Mouse (Mus musculus) MEL (cell line): Measurements from ENCODE around the gene Iqcj. TPM values are rescaled to one million over a fixed set of nuclear protein-coding genes. Genes with fewer than 3 reads are reported as not detected.

Experiments used
- DNase-seq: peaks from one replicate; pipeline ENCODE4 v3.0.0; 2011; ENCODE audit warnings: low read depth, low spot score
- H3K27ac ChIP-seq: 2 replicates; pipeline ENCODE4 v1.5.1; 2012; ENCODE audit warnings: low read depth, mild to moderate bottlenecking, control low read depth, low read length, moderate library complexity; ENCODE audit not compliant: control insufficient read depth
- H3K27me3 ChIP-seq, 2 experiments: fragments of 150-350 bp in 1 of 2; sonication (generic) in 1 of 2; 2 replicates each; pipeline ENCODE4 v1.6.1; 2012; ENCODE audit warnings: low read length in 2 of 2, mild to moderate bottlenecking in 2 of 2, improper control_type of control experiment in 1 of 2, moderate library complexity in 1 of 2; ENCODE audit not compliant: insufficient read depth in 2 of 2, control insufficient read depth in 1 of 2
- H3K36me3 ChIP-seq, 2 experiments: 2 replicates each; pipeline ENCODE4 v1.6.1; 2012 to 2014; ENCODE audit warnings: low read length in 2 of 2, improper control_type of control experiment in 1 of 2, inconsistent platforms in 1 of 2, mild to moderate bottlenecking in 1 of 2; ENCODE audit not compliant: insufficient read depth in 2 of 2, control insufficient read depth in 1 of 2
- H3K4me1 ChIP-seq, 2 experiments: fragments of 150-350 bp in 1 of 2; sonication (generic) in 1 of 2; 2 replicates each; pipeline ENCODE4 v1.6.1; 2012; ENCODE audit warnings: low read length in 2 of 2, improper control_type of control experiment in 1 of 2, mild to moderate bottlenecking in 1 of 2; ENCODE audit not compliant: insufficient read depth in 2 of 2, control insufficient read depth in 1 of 2
- H3K4me3 ChIP-seq, 2 experiments: fragments of 150-350 bp in 1 of 2; sonication (generic) in 1 of 2; 2 replicates each; pipeline ENCODE4 v1.5.1; 2012; ENCODE audit warnings: low read depth in 2 of 2, low read length in 2 of 2, mild to moderate bottlenecking in 2 of 2, moderate library complexity in 2 of 2, control low read depth in 1 of 2, improper control_type of control experiment in 1 of 2; ENCODE audit not compliant: control insufficient read depth in 1 of 2, insufficient read depth in 1 of 2
- H3K79me2 ChIP-seq: 2 replicates; pipeline ENCODE4 v1.6.1; 2012; ENCODE audit warnings: mild to moderate bottlenecking, low read length, moderate library complexity; ENCODE audit not compliant: control insufficient read depth, poor library complexity, insufficient read depth
- H3K9ac ChIP-seq: 2 replicates; pipeline ENCODE4 v1.6.1; 2012; ENCODE audit warnings: low read depth, mild to moderate bottlenecking, control low read depth, low read length, moderate library complexity; ENCODE audit not compliant: control insufficient read depth, poor library complexity, severe bottlenecking
- H3K9me3 ChIP-seq: fragments of 150-350 bp; sonication (generic); replicated peaks from 2 replicates; pipeline ENCODE4 v1.6.1; 2012; ENCODE audit warnings: mild to moderate bottlenecking, low read length, improper control_type of control experiment, moderate library complexity; ENCODE audit not compliant: insufficient read depth
- CHD1 ChIP-seq: IDR thresholded peaks from 2 replicates; pipeline ENCODE4 v1.6.1; 2012; ENCODE audit warnings: low read depth, mild to moderate bottlenecking, inconsistent platforms, low read length, improper control_type of control experiment
- CTCF ChIP-seq, 3 experiments: IDR thresholded peaks in 2 of 3; conservative IDR thresholded peaks in 1 of 3; 2 replicates each; pipeline ENCODE4 v1.5.1; 2011 to 2012; ENCODE audit warnings: low read length in 3 of 3, low read depth in 2 of 3, mild to moderate bottlenecking in 2 of 3, improper control_type of control experiment in 1 of 3, inconsistent platforms in 1 of 3, mixed read lengths in 1 of 3, moderate library complexity in 1 of 3; ENCODE audit not compliant: control insufficient read depth in 1 of 3, insufficient read depth in 1 of 3, poor library complexity in 1 of 3, severe bottlenecking in 1 of 3
- ELF1 ChIP-seq: IDR thresholded peaks from 2 replicates; pipeline ENCODE4 v1.6.1; 2014; ENCODE audit warnings: low read depth, mild to moderate bottlenecking, inconsistent platforms, low read length, improper control_type of control experiment, moderate library complexity
- EP300 ChIP-seq, 2 experiments: IDR thresholded peaks; 2 replicates each; pipeline ENCODE4 v1.6.1; 2011; ENCODE audit warnings: improper control_type of control experiment in 2 of 2, low read length in 2 of 2, low read depth in 1 of 2, mild to moderate bottlenecking in 1 of 2
- HCFC1 ChIP-seq: IDR thresholded peaks from 2 replicates; pipeline ENCODE4 v1.6.1; 2012; ENCODE audit warnings: low read depth, mild to moderate bottlenecking, inconsistent platforms, low read length, improper control_type of control experiment, moderate library complexity
- KAT2A ChIP-seq: conservative IDR thresholded peaks from 2 replicates; pipeline ENCODE4 v1.6.1; 2012; ENCODE audit warnings: low read depth, low read length, improper control_type of control experiment, inconsistent platforms
- MAFK ChIP-seq: IDR thresholded peaks from 2 replicates; pipeline ENCODE4 v1.6.1; 2011; ENCODE audit warnings: low read depth, mild to moderate bottlenecking, low read length, improper control_type of control experiment, borderline replicate concordance
- MAX ChIP-seq: IDR thresholded peaks from 2 replicates; pipeline ENCODE4 v1.6.1; 2011; ENCODE audit warnings: low read length, improper control_type of control experiment
- MAZ ChIP-seq: IDR thresholded peaks from 2 replicates; pipeline ENCODE4 v1.6.1; 2012; ENCODE audit warnings: low read depth, mild to moderate bottlenecking, inconsistent platforms, low read length, improper control_type of control experiment
- MYC ChIP-seq: IDR thresholded peaks from 2 replicates; pipeline ENCODE4 v1.6.1; 2011; ENCODE audit warnings: low read depth, mild to moderate bottlenecking, low read length, improper control_type of control experiment, moderate library complexity
- NRF1 ChIP-seq: IDR thresholded peaks from 2 replicates; pipeline ENCODE4 v1.6.1; 2014; ENCODE audit warnings: low read depth, mild to moderate bottlenecking, inconsistent platforms, low read length, improper control_type of control experiment, moderate library complexity; ENCODE audit not compliant: poor library complexity, insufficient read depth, severe bottlenecking
- POLR2A ChIP-seq, 2 experiments: IDR thresholded peaks; 2 replicates each; pipeline ENCODE4 v1.6.1; 2011 to 2012; ENCODE audit warnings: low read length in 2 of 2, mild to moderate bottlenecking in 2 of 2, control low read depth in 1 of 2, improper control_type of control experiment in 1 of 2, low read depth in 1 of 2, moderate library complexity in 1 of 2; ENCODE audit not compliant: control insufficient read depth in 1 of 2, insufficient read depth in 1 of 2, poor library complexity in 1 of 2
- POLR2AphosphoS5 ChIP-seq: IDR thresholded peaks from 2 replicates; pipeline ENCODE4 v1.6.1; 2012; ENCODE audit warnings: low read depth, borderline replicate concordance, mild to moderate bottlenecking, inconsistent platforms, low read length, moderate library complexity, mixed read lengths
- RCOR1 ChIP-seq: IDR thresholded peaks from 2 replicates; pipeline ENCODE4 v1.6.1; 2012; ENCODE audit warnings: low read depth, mild to moderate bottlenecking, inconsistent platforms, low read length, improper control_type of control experiment
- UBTF ChIP-seq: IDR thresholded peaks from 2 replicates; pipeline ENCODE4 v1.6.1; 2012; ENCODE audit warnings: low read depth, mild to moderate bottlenecking, inconsistent platforms, low read length, improper control_type of control experiment, moderate library complexity, borderline replicate concordance; ENCODE audit not compliant: insufficient read depth
- USF2 ChIP-seq, 2 experiments: IDR thresholded peaks; 2 replicates each; pipeline ENCODE4 v1.6.1; 2011 to 2012; ENCODE audit warnings: improper control_type of control experiment in 2 of 2, low read length in 2 of 2, borderline replicate concordance in 1 of 2, inconsistent platforms in 1 of 2, low read depth in 1 of 2, mild to moderate bottlenecking in 1 of 2; ENCODE audit not compliant: insufficient read depth in 1 of 2
- ZKSCAN1 ChIP-seq: IDR thresholded peaks from 2 replicates; pipeline ENCODE4 v1.6.1; 2012; ENCODE audit warnings: low read depth, mild to moderate bottlenecking, inconsistent platforms, low read length, improper control_type of control experiment, moderate library complexity
- ZMIZ1 ChIP-seq: IDR thresholded peaks from 2 replicates; pipeline ENCODE4 v1.6.1; 2012; ENCODE audit warnings: low read depth, mild to moderate bottlenecking, inconsistent platforms, low read length, improper control_type of control experiment, moderate library complexity
- polyA plus RNA-seq, 2 experiments: library from polyadenylated mRNA; stranded (reverse) in 1 of 2; unstranded in 1 of 2; fragments of >175 nt in 1 of 2; fragments of >200 nt in 1 of 2; gene quantifications; 2 replicates each; pipeline versions ENCODE4 v1.2.1 to v1.2.4; 2012; ENCODE audit warnings: low replicate concordance in 2 of 2, low read depth in 1 of 2; ENCODE audit not compliant: insufficient read length in 2 of 2, insufficient read depth in 1 of 2, missing spikeins in 1 of 2
- total RNA-seq: library from RNA; depleted of rRNA; stranded (reverse); fragments of 300-350 nt; gene quantifications from 2 replicates; pipeline ENCODE4 v1.2.3, GENCODE M21; 2012

Iqcj gene
- total and polyA plus RNA-seq, 3 experiments = not detected

DNA sequence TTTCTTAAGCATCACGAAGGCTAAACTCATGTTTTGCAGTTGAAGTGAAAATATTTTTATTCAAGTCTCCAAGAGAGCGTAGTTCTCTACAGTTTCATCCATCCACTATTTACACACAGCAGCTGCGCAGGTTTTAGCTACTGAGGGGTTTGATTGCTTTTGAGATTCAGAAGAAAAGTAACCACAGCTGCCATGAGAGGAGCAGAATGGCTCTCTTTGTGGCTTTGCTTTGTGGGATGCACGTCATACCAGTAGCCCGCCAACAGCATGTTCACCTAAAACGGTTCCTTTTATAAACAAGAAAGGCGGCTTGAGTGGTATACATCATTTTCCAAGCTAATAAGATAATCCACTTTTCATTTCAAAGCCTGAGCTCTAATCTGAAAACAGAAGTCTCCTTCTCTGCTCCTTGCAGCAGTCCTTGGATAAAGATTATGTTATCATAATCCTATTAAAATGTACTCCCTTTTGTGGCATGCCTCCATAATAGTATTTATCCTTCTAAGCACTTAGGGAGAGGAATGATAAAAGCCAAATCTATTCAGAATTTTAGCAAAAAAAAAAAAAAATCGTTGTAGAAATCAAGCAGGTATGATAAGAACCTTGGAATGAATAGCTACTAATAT, 26.7 kb downstream of the Iqcj start:
- no peaks in the 10 kb centered on the region for H3K27me3 ChIP-seq
- H3K9ac ChIP-seq = no peak overlapping the region
- H3K79me2 ChIP-seq = no peaks in the 10 kb centered on the region
- TF ChIP-seq ELF1 (no peak), HCFC1 (no peak), ZKSCAN1 (no peak), POLR2A (IDR thresholded peaks at IDR 0.05; ENCODE audit: control insufficient read depth in 1 of 2, insufficient read depth in 1 of 2, low read depth in 1 of 2, low read length in 2 of 2, poor library complexity in 1 of 2) (no peak), MYC (no peak), ZMIZ1 (no peak), RCOR1 (no peak), UBTF (no peak), CHD1 (no peak), POLR2AphosphoS5 (no peak), MAFK (no peak)
- no peak for DNase-seq
- no peak overlapping the region for H3K27ac ChIP-seq
- no peaks in the 10 kb centered on the region for H3K36me3 ChIP-seq
- no peak overlapping the region for H3K4me3 ChIP-seq
- no peaks in the 10 kb centered on the region for H3K9me3 ChIP-seq
- H3K4me1 ChIP-seq = no peaks in the 10 kb centered on the region

GRCm38 (mm10) chr3:67923095-67923494, 31.1 kb downstream of the Iqcj start:
- no peaks in the 10 kb centered on the region for H3K79me2 ChIP-seq
- TF ChIP-seq ELF1 (no peak), CTCF (IDR thresholded peaks at IDR 0.05 in 2 of 3, conservative IDR thresholded peaks at IDR 0.05 in 1 of 3; ENCODE audit: control insufficient read depth in 1 of 3, insufficient read depth in 1 of 3, low read depth in 2 of 3, low read length in 3 of 3, poor library complexity in 1 of 3, severe bottlenecking in 1 of 3) (no peak), KAT2A (no peak), MAZ (no peak), USF2 (IDR thresholded peaks at IDR 0.05; ENCODE audit: borderline replicate concordance in 1 of 2, insufficient read depth in 1 of 2, low read depth in 1 of 2, low read length in 2 of 2) (no peak), MAX (no peak), EP300 (IDR thresholded peaks at IDR 0.05; ENCODE audit: low read depth in 1 of 2, low read length in 2 of 2) (no peak), MAFK (no peak), NRF1 (no peak)
- TF ChIP-seq, all 39 proteins: peak for 0
- no peaks in the 10 kb centered on the region for H3K36me3 ChIP-seq

More at GRCm38 (mm10) chr3:67923095-67923494, 31.1 kb downstream of the Iqcj start:
- Histone ChIP-seq H3K4me1 (no peaks in the 10 kb centered on the region), H3K27me3 (no peaks in the 10 kb centered on the region), H3K9ac (no peak overlapping the region), H3K27ac (no peak overlapping the region), H3K4me3 (no peak overlapping the region), H3K9me3 (no peaks in the 10 kb centered on the region)
- DNase-seq = no peak
